ENCODE assay signal across 1 mouse cellular context in genomic region chr4:120665144-120665700, GRCm38 (mm10).
TF ChIP-seq lines count a peak whose summit lies in the region.

No protein-coding gene starts in this region.

TF ChIP-seq in MEL, 35 proteins besides CTCF, POLR2A, EP300 and RAD21 (continued from another document):
- TF ChIP-seq USF1 (IDR thresholded peaks at IDR 0.05; ENCODE audit: low read depth, low read length) (no peak), ELF1 (IDR thresholded peaks at IDR 0.05; ENCODE audit: low read depth, low read length) (peak; percentile 61), CHD2 (IDR thresholded peaks at IDR 0.05; ENCODE audit: low read length) (peak; percentile 42; the same call in 1 of the 2 replicates), CHD1 (IDR thresholded peaks at IDR 0.05; ENCODE audit: low read depth, low read length) (no peak), MEF2A (IDR thresholded peaks at IDR 0.05; ENCODE audit: extremely low read depth, insufficient replicate concordance, low read depth, low read length, poor library complexity, severe bottlenecking) (peak; percentile 23; the same call in 1 of the 2 replicates), HCFC1 (IDR thresholded peaks at IDR 0.05; ENCODE audit: low read depth, low read length) (peak; percentile 10; the same call in 1 of the 2 replicates)
